Mouse (Mus musculus) heart, postnatal 0 days (tissue): ENCODE data around the gene Enpp3.

ENCODE experiments used
- CTCF ChIP-seq: IDR thresholded peaks from 2 replicates; pipeline ENCODE4 v1.5.1; 2016; ENCODE audit warnings: antibody characterized with exemption, control low read depth, low read depth
- EP300 ChIP-seq: IDR thresholded peaks from 2 replicates; pipeline ENCODE4 v1.6.1; 2016; ENCODE audit warnings: antibody characterized with exemption, low read depth

GRCm38 (mm10) chr10:24754874-24755540, 87.6 kb downstream of the Enpp3 start:
- no peak for TF ChIP-seq CTCF
- no peak for TF ChIP-seq EP300
